ENCODE assay signal across 8 mouse cellular contexts in the genomic region with DNA sequence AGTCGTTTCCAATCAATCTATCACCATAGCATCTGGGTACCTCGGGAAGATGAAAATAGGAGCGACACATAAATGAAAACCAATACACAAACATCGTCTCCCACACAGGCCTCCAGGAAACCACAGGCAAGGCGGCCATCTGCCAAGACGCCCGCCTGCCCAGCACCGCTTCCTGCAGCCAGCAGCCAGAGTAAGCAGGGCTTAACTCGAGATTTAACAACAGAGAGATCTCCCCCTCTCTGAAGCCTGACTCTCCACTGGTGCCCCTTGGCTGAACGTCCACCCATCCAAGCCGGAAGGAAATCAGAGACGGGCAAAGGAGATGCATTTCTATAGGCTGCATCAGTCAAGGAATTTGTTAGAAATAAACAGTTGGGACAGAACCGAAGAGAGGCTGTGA. TPM values are rescaled to one million over a fixed set of nuclear protein-coding genes. Genes with fewer than 3 reads are reported as not detected.
A peak's percentile ranks its signal among the peaks of the same experiment; 100 is the strongest.
DNase-seq lines count a peak whose midpoint lies in the region; ATAC-seq lines count a peak whose summit lies in the region.

No protein-coding gene starts in this region.

- no peaks in the 10 kb centered on the region for H3K36me3 ChIP-seq in forebrain, embryonic 15.5 days
- H3K36me3 ChIP-seq in forebrain, embryonic 12.5 days (replicated peaks): no peaks in the 10 kb centered on the region
- no peaks in the 10 kb centered on the region for H3K36me3 ChIP-seq in neural tube, embryonic 14.5 days (ENCODE audit: control insufficient read depth, insufficient read depth, low read length)

- no peaks in the 10 kb centered on the region for H3K27me3 ChIP-seq in forebrain, embryonic 15.5 days
- no peaks in the 10 kb centered on the region; the same call in 1 of the 2 replicates for H3K27me3 ChIP-seq in forebrain, embryonic 12.5 days
- no peaks in the 10 kb centered on the region for H3K27me3 ChIP-seq in neural tube, embryonic 14.5 days (ENCODE audit: control insufficient read depth, insufficient read depth, low read length)

- H3K27ac ChIP-seq in forebrain, embryonic 15.5 days (replicated peaks): peak overlapping the region; percentile 11; the same call in 1 of the 2 replicates
- no peak overlapping the region for H3K27ac ChIP-seq in forebrain, embryonic 12.5 days
- peak overlapping the region; percentile 58; the same call in 1 of the 2 replicates for H3K27ac ChIP-seq in neural tube, embryonic 14.5 days (ENCODE audit: low read depth, low read length)

- DNase-seq in right cerebral cortex, adult 18-20 months: peak; percentile 59
- DNase-seq in right cerebral cortex, postnatal 36 days (ENCODE audit: low spot score in 2 of 2): no peak
- peak; percentile 47 for DNase-seq in kidney, postnatal 14 days
- DNase-seq in retina, embryonic 14.5 days (ENCODE audit: low spot score): no peak
- DNase-seq in thymus, postnatal 25 days: no peak

- no peak overlapping the region for H3K4me2 ChIP-seq in forebrain, embryonic 15.5 days (replicated peaks)
- H3K4me2 ChIP-seq in forebrain, embryonic 12.5 days: no peak overlapping the region
- H3K4me2 ChIP-seq in neural tube, embryonic 14.5 days (ENCODE audit: low read depth, low read length): no peak overlapping the region

- H3K4me1 ChIP-seq in forebrain, embryonic 15.5 days: peaks cover 22% of the 10 kb centered on the region
- H3K4me1 ChIP-seq in forebrain, embryonic 12.5 days: peaks cover 6% of the 10 kb centered on the region
- H3K4me1 ChIP-seq in neural tube, embryonic 14.5 days (ENCODE audit: control insufficient read depth, insufficient read depth, low read length): peaks cover 18% of the 10 kb centered on the region

- H3K9ac ChIP-seq in forebrain, embryonic 15.5 days (replicated peaks): no peak overlapping the region
- no peak overlapping the region for H3K9ac ChIP-seq in forebrain, embryonic 12.5 days
- H3K9ac ChIP-seq in neural tube, embryonic 14.5 days (replicated peaks; ENCODE audit: low read depth, low read length): no peak overlapping the region

- no peak overlapping the region for H3K4me3 ChIP-seq in forebrain, embryonic 15.5 days
- H3K4me3 ChIP-seq in forebrain, embryonic 12.5 days (replicated peaks): no peak overlapping the region
- no peak overlapping the region for H3K4me3 ChIP-seq in neural tube, embryonic 14.5 days (ENCODE audit: low read depth, low read length)

- WGBS in forebrain, embryonic 15.5 days: 56% methylated on average over 13 of the region's 13 CpGs
- WGBS in forebrain, embryonic 12.5 days: 73% methylated on average over 13 of the region's 13 CpGs
- WGBS in neural tube, embryonic 14.5 days: 40% methylated on average over 13 of the region's 13 CpGs

- H3K9me3 ChIP-seq in forebrain, embryonic 15.5 days: no peaks in the 10 kb centered on the region
- H3K9me3 ChIP-seq in forebrain, embryonic 12.5 days: no peaks in the 10 kb centered on the region; the same call in 1 of the 2 replicates
- H3K9me3 ChIP-seq in neural tube, embryonic 14.5 days (ENCODE audit: control insufficient read depth, low read length): no peaks in the 10 kb centered on the region

- no peak for ATAC-seq in forebrain, embryonic 15.5 days (replicated peaks)
- ATAC-seq in forebrain, embryonic 12.5 days (ENCODE audit: low FRiP score): no peak
- no peak for ATAC-seq in neural tube, embryonic 14.5 days (ENCODE audit: low read depth)

RNA-seq across cellular contexts. Expression of a gene that starts 21.1 kb away (rescaled TPM):
- 2.5 and 2.6 TPM in 2 replicates for polyA plus RNA-seq in forebrain, embryonic 15.5 days (2015; fragmentation: Nextera tagmentation; extraction: Ambion mirVana)
- 3.5 and 4.0 TPM in 2 replicates for polyA plus RNA-seq in forebrain, embryonic 12.5 days (2016; fragmentation: Nextera tagmentation; extraction: Ambion mirVana)
- 5.6 and 7.3 TPM in 2 replicates for polyA plus RNA-seq in neural tube, embryonic 14.5 days (2014; fragmentation: Nextera tagmentation; extraction: Ambion mirVana)

Comparison
In these comparisons a context has a peak if more than half of its experiments do, and no peak if none do; other contexts are left out.
1. DNase-seq: peak in right cerebral cortex, adult 18-20 months (single experiment) and kidney, postnatal 14 days (single experiment); none in right cerebral cortex, postnatal 36 days (0 of 2), retina, embryonic 14.5 days (single experiment) and thymus, postnatal 25 days (single experiment).